In genomic region chr4:141213342-141213741, GRCm38 (mm10) we compare ENCODE assay signal across 8 mouse cellular contexts. TPM values are rescaled to one million over a fixed set of nuclear protein-coding genes. Genes with fewer than 3 reads are reported as not detected.
DNase-seq lines count a peak whose midpoint lies in the region; ATAC-seq and TF ChIP-seq lines count a peak whose summit lies in the region.

No protein-coding gene starts in this region.

- peak overlapping the region; percentile 70 for H3K4me2 ChIP-seq in kidney, postnatal 0 days (ENCODE audit: low read length)
- H3K4me2 ChIP-seq in embryonic facial prominence, embryonic 13.5 days = peak overlapping the region; percentile 90
- peak overlapping the region; percentile 90 for H3K4me2 ChIP-seq in intestine, postnatal 0 days (replicated peaks; ENCODE audit: low read depth)
- peak overlapping the region; percentile 88 for H3K4me2 ChIP-seq in neural tube, embryonic 14.5 days (ENCODE audit: low read depth, low read length)

- no peaks in the 10 kb centered on the region for H3K27me3 ChIP-seq in kidney, postnatal 0 days (ENCODE audit: insufficient read depth, low read length)
- H3K27me3 ChIP-seq in embryonic facial prominence, embryonic 13.5 days = no peaks in the 10 kb centered on the region
- H3K27me3 ChIP-seq in intestine, postnatal 0 days (replicated peaks; ENCODE audit: control insufficient read depth, insufficient read depth, low read length) = no peaks in the 10 kb centered on the region
- no peaks in the 10 kb centered on the region for H3K27me3 ChIP-seq in neural tube, embryonic 14.5 days (ENCODE audit: control insufficient read depth, insufficient read depth, low read length)

- no peak overlapping the region for H3K9ac ChIP-seq in kidney, postnatal 0 days (ENCODE audit: low read depth, low read length)
- H3K9ac ChIP-seq in embryonic facial prominence, embryonic 13.5 days = 0 out of 2 replicates have a peak overlapping the region, but pooled peaks have one; percentile 46
- H3K9ac ChIP-seq in intestine, postnatal 0 days (ENCODE audit: low read depth, low read length) = peak overlapping the region; percentile 32; the same call in 1 of the 2 replicates
- H3K9ac ChIP-seq in neural tube, embryonic 14.5 days (replicated peaks; ENCODE audit: low read depth, low read length) = peak overlapping the region; percentile 63; the same call in 1 of the 2 replicates

- H3K36me3 ChIP-seq in kidney, postnatal 0 days (ENCODE audit: insufficient read depth, low read length) = no peaks in the 10 kb centered on the region
- H3K36me3 ChIP-seq in embryonic facial prominence, embryonic 13.5 days = 0 out of 2 replicates have a peak, but pooled peaks cover 4% of the 10 kb centered on the region
- H3K36me3 ChIP-seq in intestine, postnatal 0 days (ENCODE audit: control insufficient read depth, insufficient read depth) = no peaks in the 10 kb centered on the region
- H3K36me3 ChIP-seq in neural tube, embryonic 14.5 days (ENCODE audit: control insufficient read depth, insufficient read depth, low read length) = no peaks in the 10 kb centered on the region

- no peaks in the 10 kb centered on the region for H3K9me3 ChIP-seq in kidney, postnatal 0 days (replicated peaks; ENCODE audit: low read length)
- H3K9me3 ChIP-seq in embryonic facial prominence, embryonic 13.5 days = no peaks in the 10 kb centered on the region
- H3K9me3 ChIP-seq in intestine, postnatal 0 days (ENCODE audit: control insufficient read depth) = no peaks in the 10 kb centered on the region
- H3K9me3 ChIP-seq in neural tube, embryonic 14.5 days (ENCODE audit: control insufficient read depth, low read length) = no peaks in the 10 kb centered on the region

- no peak for ATAC-seq in kidney, postnatal 0 days (replicated peaks; ENCODE audit: low FRiP score, low read depth)
- no peak for ATAC-seq in embryonic facial prominence, embryonic 13.5 days (ENCODE audit: insufficient number of reproducible peaks, insufficient read depth, low FRiP score, low TSS enrichment, low read depth)
- no peak for ATAC-seq in intestine, postnatal 0 days
- ATAC-seq in neural tube, embryonic 14.5 days (ENCODE audit: low read depth) = peak; percentile 29; the same call in 1 of the 2 replicates

- H3K4me1 ChIP-seq in kidney, postnatal 0 days (replicated peaks; ENCODE audit: insufficient read depth, low read length) = no peaks in the 10 kb centered on the region
- peaks cover 19% of the 10 kb centered on the region for H3K4me1 ChIP-seq in embryonic facial prominence, embryonic 13.5 days
- H3K4me1 ChIP-seq in intestine, postnatal 0 days (replicated peaks; ENCODE audit: control insufficient read depth, insufficient read depth, low read length) = 0 out of 2 replicates have a peak, but pooled peaks cover 4% of the 10 kb centered on the region
- peaks cover 14% of the 10 kb centered on the region for H3K4me1 ChIP-seq in neural tube, embryonic 14.5 days (ENCODE audit: control insufficient read depth, insufficient read depth, low read length)

- H3K27ac ChIP-seq in kidney, postnatal 0 days = no peak overlapping the region
- peak overlapping the region; percentile 66 for H3K27ac ChIP-seq in embryonic facial prominence, embryonic 13.5 days
- no peak overlapping the region for H3K27ac ChIP-seq in intestine, postnatal 0 days (ENCODE audit: low read depth, low read length)
- H3K27ac ChIP-seq in neural tube, embryonic 14.5 days (ENCODE audit: low read depth, low read length) = peak overlapping the region; percentile 48; the same call in 1 of the 2 replicates

- 36% methylated on average over 2 of the region's 2 CpGs for WGBS in kidney, postnatal 0 days
- WGBS in embryonic facial prominence, embryonic 13.5 days = 48% methylated on average over 2 of the region's 2 CpGs
- 47% methylated on average over 2 of the region's 2 CpGs for WGBS in intestine, postnatal 0 days
- 20% methylated on average over 2 of the region's 2 CpGs for WGBS in neural tube, embryonic 14.5 days

- TF ChIP-seq CTCF in kidney, postnatal 0 days (IDR thresholded peaks at IDR 0.05; ENCODE audit: low read depth) = no peak
- no peak for TF ChIP-seq CTCF in intestine, postnatal 0 days (IDR thresholded peaks at IDR 0.05; ENCODE audit: low read depth)

- DNase-seq in kidney, postnatal 0 days (ENCODE audit: low spot score) = no peak
- no peak for DNase-seq in kidney, adult 18-20 months
- no peak for DNase-seq in right cerebral cortex, postnatal 25 days
- DNase-seq in adrenal gland, adult 2 months = no peak
- DNase-seq in cerebellum, postnatal 25 days = no peak

- peak overlapping the region; percentile 44 for H3K4me3 ChIP-seq in kidney, postnatal 0 days (replicated peaks; ENCODE audit: low read depth, low read length)
- H3K4me3 ChIP-seq in embryonic facial prominence, embryonic 13.5 days = peak overlapping the region; percentile 61
- H3K4me3 ChIP-seq in intestine, postnatal 0 days (ENCODE audit: low read depth, low read length) = peak overlapping the region; percentile 54
- H3K4me3 ChIP-seq in neural tube, embryonic 14.5 days (ENCODE audit: low read depth, low read length) = peak overlapping the region; percentile 50

RNA-seq across cellular contexts. Expression of gene Rsg1, which starts 0.4 kb away (rescaled TPM):
- 2.7 and 3.1 TPM in 2 replicates for polyA plus RNA-seq in kidney, postnatal 0 days (2015; fragmentation: Nextera tagmentation; extraction: Ambion mirVana)
- 7.4 and 7.9 TPM in 2 replicates for polyA plus RNA-seq in embryonic facial prominence, embryonic 13.5 days (2015; fragmentation: Nextera tagmentation; extraction: Ambion mirVana)
- 0.97 and 0.98 TPM in 2 replicates for polyA plus RNA-seq in intestine, postnatal 0 days (2015; fragmentation: Nextera tagmentation; extraction: Ambion mirVana)
- polyA plus RNA-seq in neural tube, embryonic 14.5 days (2014; fragmentation: Nextera tagmentation; extraction: Ambion mirVana) = 8.5 and 9.2 TPM in 2 replicates
- 1 to 10 TPM in 1 of 2 experiments, under 1 TPM in 1; 0.86 to 1.1 TPM for total RNA-seq in adrenal gland, adult 2 months (2021)
- 1.7 and 2.3 TPM in 2 replicates for polyA plus RNA-seq in adrenal gland, adult 2 months (2012; rRNA removed)

RNA-seq across cellular contexts. Expression of gene Arhgef19, which starts 26.0 kb away (rescaled TPM):
- 5.2 and 5.7 TPM in 2 replicates for polyA plus RNA-seq in kidney, postnatal 0 days (2015; fragmentation: Nextera tagmentation; extraction: Ambion mirVana)
- polyA plus RNA-seq in embryonic facial prominence, embryonic 13.5 days (2015; fragmentation: Nextera tagmentation; extraction: Ambion mirVana) = 18.9 and 23.3 TPM in 2 replicates
- polyA plus RNA-seq in intestine, postnatal 0 days (2015; fragmentation: Nextera tagmentation; extraction: Ambion mirVana) = 4.5 and 6.3 TPM in 2 replicates
- 0.68 and 1.6 TPM in 2 replicates for polyA plus RNA-seq in neural tube, embryonic 14.5 days (2014; fragmentation: Nextera tagmentation; extraction: Ambion mirVana)
- total RNA-seq in adrenal gland, adult 2 months (2021) = 10 to 100 TPM; 50.9 to 65.1 TPM
- 58.3 and 75.8 TPM in 2 replicates for polyA plus RNA-seq in adrenal gland, adult 2 months (2012; rRNA removed)

Comparison
In these comparisons a context has a peak if more than half of its experiments do, and no peak if none do; other contexts are left out.
1. H3K27ac ChIP-seq: peak in embryonic facial prominence, embryonic 13.5 days (single experiment) and neural tube, embryonic 14.5 days (single experiment); none in kidney, postnatal 0 days (single experiment) and intestine, postnatal 0 days (single experiment).
2. Peak in every context shown above with its lines, with median percentiles within 50 percentile points of each other: H3K4me2 ChIP-seq and H3K4me3 ChIP-seq.